ENCODE assay signal across 11 mouse cellular contexts in genomic region chr4:136724731-136725130, GRCm38 (mm10).
DNase-seq lines count a peak whose midpoint lies in the region; ATAC-seq and TF ChIP-seq lines count a peak whose summit lies in the region.
"Had no signal": no experiment of that assay in that cellular context is flagged by ENCODE, and none has a peak within 500 bp of the region (broad histone marks: within the 10 kb centered on the region; RNA-seq: fewer than 3 reads in every experiment).

No protein-coding gene starts in this region.

- no peak for TF ChIP-seq CTCF in left cerebral cortex, adult 2 months (IDR thresholded peaks at IDR 0.05)

- peaks cover 17% of the 10 kb centered on the region for H3K4me1 ChIP-seq in embryonic facial prominence, embryonic 14.5 days (ENCODE audit: control insufficient read depth, insufficient read depth, low read length)

- intact Hi-C loops in left cerebral cortex, adult 2 months (cut with DNase I): no loop called here

- no peaks in the 10 kb centered on the region for H3K36me3 ChIP-seq in embryonic facial prominence, embryonic 14.5 days (ENCODE audit: control insufficient read depth, insufficient read depth, low read length)
- H3K36me3 ChIP-seq: hindbrain, embryonic 15.5 days; liver, embryonic 13.5 days had no signal

- H3K4me3 ChIP-seq in embryonic facial prominence, embryonic 14.5 days (ENCODE audit: low read depth, low read length): no peak overlapping the region
- no peak overlapping the region for H3K4me3 ChIP-seq in left cerebral cortex, adult 2 months
- H3K4me3 ChIP-seq: hindbrain, embryonic 15.5 days; liver, embryonic 13.5 days had no signal

- peak overlapping the region; percentile 21; the same call in 1 of the 2 replicates for H3K4me2 ChIP-seq in embryonic facial prominence, embryonic 14.5 days (ENCODE audit: low read depth, low read length)
- H3K4me2 ChIP-seq: hindbrain, embryonic 15.5 days; liver, embryonic 13.5 days had no signal

- ATAC-seq in embryonic facial prominence, embryonic 14.5 days (ENCODE audit: low read depth): peak; percentile 64
- no peak for ATAC-seq in erythroblast, adult 5-6 weeks (replicated peaks; ENCODE audit: low FRiP score, poor library complexity, severe bottlenecking)
- ATAC-seq: activated CD4-positive, CD25-positive, alpha-beta regulatory T cell, adult 4 months had no signal

- 36% methylated on average over 17 of the region's 17 CpGs for WGBS in embryonic facial prominence, embryonic 14.5 days

- no peaks in the 10 kb centered on the region for H3K9me3 ChIP-seq in embryonic facial prominence, embryonic 14.5 days (ENCODE audit: control insufficient read depth, low read length)
- H3K9me3 ChIP-seq: hindbrain, embryonic 15.5 days; liver, embryonic 13.5 days had no signal

- peak; percentile 58 for DNase-seq in urinary bladder, postnatal 14 days (ENCODE audit: low spot score)
- no peak for DNase-seq in urinary bladder, postnatal 25 days (ENCODE audit: low spot score)
- DNase-seq in embryonic facial prominence, embryonic 14.5 days (ENCODE audit: low spot score): peak; percentile 69
- peak; percentile 81 to 89 for DNase-seq in kidney, postnatal 4 days
- DNase-seq in natural killer cell, adult 2 months (ENCODE audit: low spot score in 2 of 2): no peak
- DNase-seq in left cerebral cortex, adult 2 months (ENCODE audit: extremely low spot score in 1 of 2, low spot score in 2 of 2): no peak
- DNase-seq: cerebellum, adult 8-10 months; liver, embryonic 13.5 days had no signal

- no peak overlapping the region; the same call in 1 of the 2 replicates for H3K27ac ChIP-seq in embryonic facial prominence, embryonic 14.5 days (replicated peaks; ENCODE audit: low read depth, low read length)
- no peak overlapping the region for H3K27ac ChIP-seq in left cerebral cortex, adult 2 months
- H3K27ac ChIP-seq: hindbrain, embryonic 15.5 days; liver, embryonic 13.5 days had no signal

- H3K9ac ChIP-seq in embryonic facial prominence, embryonic 14.5 days (ENCODE audit: low read depth, low read length): no peak overlapping the region
- H3K9ac ChIP-seq: hindbrain, embryonic 15.5 days; liver, embryonic 13.5 days had no signal

- no peaks in the 10 kb centered on the region for H3K27me3 ChIP-seq in embryonic facial prominence, embryonic 14.5 days (replicated peaks; ENCODE audit: control insufficient read depth, insufficient read depth, low read length)
- H3K27me3 ChIP-seq: hindbrain, embryonic 15.5 days; liver, embryonic 13.5 days had no signal

Comparison
In these comparisons a context has a peak if more than half of its experiments do, and no peak if none do; other contexts are left out.
1. DNase-seq: peak in urinary bladder, postnatal 14 days (single experiment), embryonic facial prominence, embryonic 14.5 days (single experiment) and kidney, postnatal 4 days (2 of 2); none in urinary bladder, postnatal 25 days (single experiment), natural killer cell, adult 2 months (0 of 2) and left cerebral cortex, adult 2 months (0 of 2).